Mouse (Mus musculus) intestine, embryonic 14.5 days (tissue): Measurements from ENCODE around the gene Rbpms2. TPM values are rescaled to one million over a fixed set of nuclear protein-coding genes. Genes with fewer than 3 reads are reported as not detected.

ENCODE experiments used
- ATAC-seq: fragments of 200-750 bp; cut with Nextera tagmentation; replicated peaks from 2 replicates; pipeline ENCODE4 v1.8.0; 2017; ENCODE audit warnings: low read depth, moderate number of reproducible peaks, moderate TSS enrichment, moderate library complexity; ENCODE audit not compliant: low FRiP score, low TSS enrichment
- DNase-seq: peaks from one replicate; pipeline ENCODE4 v3.0.0-alpha.2; 2018; ENCODE audit warnings: low spot score
- H3K27ac ChIP-seq: fragments of 300-500 bp; sonication (generic); 2 replicates; pipeline ENCODE4 v1.5.1; 2014; ENCODE audit warnings: low read depth, mild to moderate bottlenecking, control low read depth
- H3K27me3 ChIP-seq: fragments of 300-500 bp; sonication (generic); replicated peaks from 2 replicates; pipeline ENCODE4 v1.6.1; 2014; ENCODE audit warnings: low read length, control low read depth; ENCODE audit not compliant: control insufficient read depth, insufficient read depth
- H3K36me3 ChIP-seq: fragments of 300-500 bp; sonication (generic); 2 replicates; pipeline ENCODE4 v1.6.1; 2014; ENCODE audit warnings: low read length, control low read depth; ENCODE audit not compliant: control insufficient read depth, insufficient read depth
- H3K4me1 ChIP-seq: fragments of 300-500 bp; sonication (generic); replicated peaks from 2 replicates; pipeline ENCODE4 v1.6.1; 2014; ENCODE audit warnings: low read length, control low read depth, mixed read lengths; ENCODE audit not compliant: control insufficient read depth, insufficient read depth
- H3K4me2 ChIP-seq: fragments of 300-500 bp; sonication (generic); 2 replicates; pipeline ENCODE4 v1.6.1; 2014; ENCODE audit warnings: low read length
- H3K4me3 ChIP-seq: fragments of 300-500 bp; sonication (generic); 2 replicates; pipeline ENCODE4 v1.5.1; 2014; ENCODE audit warnings: low read depth, low read length, control low read depth, mixed read lengths
- H3K9ac ChIP-seq: fragments of 300-500 bp; sonication (generic); 2 replicates; pipeline ENCODE4 v1.6.1; 2014; ENCODE audit warnings: mild to moderate bottlenecking, low read length
- H3K9me3 ChIP-seq: fragments of 300-500 bp; sonication (generic); 2 replicates; pipeline ENCODE4 v1.6.1; 2016; ENCODE audit warnings: low read length, control low read depth; ENCODE audit not compliant: control insufficient read depth
- WGBS: fragments of 180-500 bp; shearing (Covaris S2); extraction: QIAGEN DNeasy Blood & Tissue Kit; methylation state at CpG from one replicate; pipeline ENCODE4 v1.1.7; 2014; 5-methylcytosine and 5-hydroxymethylcytosine counted together
- polyA plus RNA-seq: library from polyadenylated mRNA; unstranded; fragments of >200 nt; fragmentation: Nextera tagmentation; extraction: Ambion mirVana; gene quantifications from 2 replicates; pipeline ENCODE4 v1.2.1, GENCODE M21; 2014

Gene Rbpms2
- polyA plus RNA-seq, 1 experiment from 2014 or later: 28.2 TPM

- DNase-seq (no peak), ATAC-seq (no peak)
- Histone ChIP-seq H3K36me3 (peaks cover 27% of the 10 kb centered on the region), H3K9me3 (no peaks in the 10 kb centered on the region), H3K27ac (no peak overlapping the region), H3K9ac (0 out of 2 replicates have a peak overlapping the region, but pooled peaks have one; percentile 0), H3K4me3 (peak overlapping the region; percentile 48), H3K4me2 (peak overlapping the region; percentile 96), H3K27me3 (no peaks in the 10 kb centered on the region), H3K4me1 (peaks cover 16% of the 10 kb centered on the region)
- WGBS: 91% methylated on average over 3 of the region's 3 CpGs
Observed at GRCm38 (mm10) chr9:65589091-65589490, 40.4 kb upstream of the Rbpms2 start.

- H3K27ac ChIP-seq: no peak overlapping the region
- H3K4me1 ChIP-seq: peaks cover 13% of the 10 kb centered on the region
- H3K9me3 ChIP-seq: no peaks in the 10 kb centered on the region
- ATAC-seq (no peak), DNase-seq (no peak)
- no peak overlapping the region for H3K4me2 ChIP-seq
- peaks cover 40% of the 10 kb centered on the region for H3K36me3 ChIP-seq
- no peaks in the 10 kb centered on the region for H3K27me3 ChIP-seq
- 88% methylated on average over 3 of the region's 3 CpGs for WGBS
- H3K4me3 ChIP-seq: no peak overlapping the region
- H3K9ac ChIP-seq: no peak overlapping the region
Observed at GRCm38 (mm10) chr9:65592721-65593120, 36.7 kb upstream of the Rbpms2 start.

GRCm38 (mm10) chr9:65593596-65593995 lies 35.9 kb upstream of the Rbpms2 start:
- no peak overlapping the region for H3K4me2 ChIP-seq
- 84% methylated on average over 9 of the region's 9 CpGs for WGBS
- no peak for ATAC-seq

GRCm38 (mm10) chr9:65598765-65599249 lies 30.6 kb upstream of the Rbpms2 start:
- peaks cover 13% of the 10 kb centered on the region; the same call in 1 of the 2 replicates for H3K36me3 ChIP-seq
- peak overlapping the region; percentile 3; the same call in 1 of the 2 replicates for H3K4me2 ChIP-seq
- no peaks in the 10 kb centered on the region for H3K27me3 ChIP-seq
- no peak overlapping the region for H3K9ac ChIP-seq
- no peaks in the 10 kb centered on the region for H3K9me3 ChIP-seq
- 59% methylated on average over 7 of the region's 11 CpGs for WGBS
- H3K4me3 ChIP-seq: no peak overlapping the region
- DNase-seq (no peak), ATAC-seq (no peak)
- no peaks in the 10 kb centered on the region for H3K4me1 ChIP-seq
- no peak overlapping the region for H3K27ac ChIP-seq

More at GRCm38 (mm10) chr9:65593596-65593995, 35.9 kb upstream of the Rbpms2 start:
- Histone ChIP-seq H3K27ac (no peak overlapping the region), H3K4me3 (no peak overlapping the region), H3K36me3 (peaks cover 40% of the 10 kb centered on the region), H3K9me3 (no peaks in the 10 kb centered on the region), H3K9ac (no peak overlapping the region), H3K4me1 (peaks cover 9% of the 10 kb centered on the region), H3K27me3 (no peaks in the 10 kb centered on the region)
- no peak for DNase-seq

- Histone ChIP-seq H3K4me1 (peaks cover 4% of the 10 kb centered on the region; the same call in 1 of the 2 replicates), H3K4me2 (no peak overlapping the region), H3K4me3 (no peak overlapping the region), H3K27me3 (no peaks in the 10 kb centered on the region), H3K9ac (no peak overlapping the region), H3K9me3 (no peaks in the 10 kb centered on the region), H3K36me3 (no peaks in the 10 kb centered on the region), H3K27ac (no peak overlapping the region)
- DNase-seq (no peak), ATAC-seq (no peak)
- WGBS: 65% methylated on average over 2 of the region's 2 CpGs
Observed at GRCm38 (mm10) chr9:65600951-65601350, 28.5 kb upstream of the Rbpms2 start.

- ATAC-seq: no peak
- WGBS: 54% methylated on average over 8 of the region's 8 CpGs
- no peak for DNase-seq
- no peaks in the 10 kb centered on the region for H3K27me3 ChIP-seq
- no peak overlapping the region for H3K4me2 ChIP-seq
- H3K4me1 ChIP-seq: peaks cover 9% of the 10 kb centered on the region; the same call in 1 of the 2 replicates
- H3K9me3 ChIP-seq: no peaks in the 10 kb centered on the region
- no peak overlapping the region for H3K4me3 ChIP-seq
- no peaks in the 10 kb centered on the region for H3K36me3 ChIP-seq
- no peak overlapping the region for H3K9ac ChIP-seq
- no peak overlapping the region for H3K27ac ChIP-seq
Observed at GRCm38 (mm10) chr9:65603401-65604102, 25.9 kb upstream of the Rbpms2 start.

GRCm38 (mm10) chr9:65605471-65606136 lies 23.8 kb upstream of the Rbpms2 start:
- 9% methylated on average over 9 of the region's 9 CpGs for WGBS
- Histone ChIP-seq H3K27ac (peak overlapping the region; percentile 85; the same call in 1 of the 2 replicates), H3K4me3 (no peak overlapping the region; the same call in 1 of the 2 replicates), H3K9me3 (no peaks in the 10 kb centered on the region), H3K36me3 (no peaks in the 10 kb centered on the region), H3K4me2 (peak overlapping the region; percentile 38), H3K4me1 (peaks cover 9% of the 10 kb centered on the region; the same call in 1 of the 2 replicates), H3K27me3 (no peaks in the 10 kb centered on the region), H3K9ac (no peak overlapping the region; the same call in 1 of the 2 replicates)
- ATAC-seq: peak; percentile 80
- DNase-seq: peak; percentile 89

GRCm38 (mm10) chr9:65606321-65607109 lies 22.9 kb upstream of the Rbpms2 start:
- ATAC-seq (no peak), DNase-seq (no peak)
- H3K4me2 ChIP-seq: no peak overlapping the region
- H3K4me3 ChIP-seq: no peak overlapping the region
- H3K27ac ChIP-seq: peak overlapping the region; percentile 85
- no peaks in the 10 kb centered on the region for H3K36me3 ChIP-seq
- H3K4me1 ChIP-seq: peaks cover 9% of the 10 kb centered on the region; the same call in 1 of the 2 replicates
- 35% methylated on average over 9 of the region's 9 CpGs for WGBS
- H3K9ac ChIP-seq: peak overlapping the region; percentile 32; the same call in 1 of the 2 replicates
- H3K27me3 ChIP-seq: no peaks in the 10 kb centered on the region
- no peaks in the 10 kb centered on the region for H3K9me3 ChIP-seq
